Mouse (Mus musculus) myocyte (in vitro differentiated cells): ENCODE data around the gene Zc3hc1.

Source experiments
- CEBPB ChIP-seq: IDR thresholded peaks from 2 replicates; pipeline ENCODE4 v1.6.1; 2011; ENCODE audit warnings: mild to moderate bottlenecking, moderate library complexity; ENCODE audit not compliant: poor library complexity, insufficient read depth, severe bottlenecking
- E2F4 ChIP-seq: IDR thresholded peaks from one replicate; pipeline ENCODE4 v1.6.1; 2011; ENCODE audit warnings: mild to moderate bottlenecking, control low read depth, moderate library complexity; ENCODE audit not compliant: insufficient read depth
- MAX ChIP-seq: IDR thresholded peaks from one replicate; pipeline ENCODE4 v1.6.1; 2011; ENCODE audit warnings: low read depth, mild to moderate bottlenecking, control low read depth
- MYOD1 ChIP-seq, 3 experiments: IDR thresholded peaks; one replicate each; pipeline ENCODE4 v1.6.1; 2011; ENCODE audit warnings: control low read depth in 2 of 3, low read depth in 2 of 3, mild to moderate bottlenecking in 2 of 3, moderate library complexity in 1 of 3; ENCODE audit not compliant: insufficient read length in 2 of 3, control insufficient read depth in 1 of 3
- POLR2A ChIP-seq: IDR thresholded peaks from one replicate; pipeline ENCODE4 v1.6.1; 2011; ENCODE audit warnings: low read depth, mild to moderate bottlenecking, control low read depth, moderate library complexity; ENCODE audit not compliant: insufficient read length
- POLR2AphosphoS2 ChIP-seq: IDR thresholded peaks from one replicate; pipeline ENCODE4 v1.6.1; 2011; ENCODE audit warnings: low read depth, control low read depth; ENCODE audit not compliant: insufficient read length
- SRF ChIP-seq: IDR thresholded peaks from one replicate; pipeline ENCODE4 v1.6.1; 2011; ENCODE audit warnings: low read depth; ENCODE audit not compliant: control insufficient read depth, insufficient read length
- TCF12 ChIP-seq: IDR thresholded peaks from one replicate; pipeline ENCODE4 v1.6.1; 2011; ENCODE audit warnings: mild to moderate bottlenecking, control low read depth; ENCODE audit not compliant: poor library complexity, insufficient read depth, severe bottlenecking
- USF1 ChIP-seq: IDR thresholded peaks from one replicate; pipeline ENCODE4 v1.6.1; 2011; ENCODE audit warnings: low read depth, mild to moderate bottlenecking, control low read depth, moderate library complexity

- TF ChIP-seq USF1 (no peak), POLR2A (no peak), MYOD1 (IDR thresholded peaks at IDR 0.05; ENCODE audit: control insufficient read depth in 1 of 3, insufficient read length in 2 of 3, low read depth in 2 of 3) (no peak), SRF (no peak), MAX (no peak), POLR2AphosphoS2 (no peak), TCF12 (no peak), CEBPB (no peak), E2F4 (no peak)
Observed at GRCm38 (mm10) chr6:30355701-30356100, 35.1 kb downstream of the Zc3hc1 start.
